Mouse (Mus musculus): ENCODE measurements around the gene Btbd9.

Btbd9 gene

DNA sequence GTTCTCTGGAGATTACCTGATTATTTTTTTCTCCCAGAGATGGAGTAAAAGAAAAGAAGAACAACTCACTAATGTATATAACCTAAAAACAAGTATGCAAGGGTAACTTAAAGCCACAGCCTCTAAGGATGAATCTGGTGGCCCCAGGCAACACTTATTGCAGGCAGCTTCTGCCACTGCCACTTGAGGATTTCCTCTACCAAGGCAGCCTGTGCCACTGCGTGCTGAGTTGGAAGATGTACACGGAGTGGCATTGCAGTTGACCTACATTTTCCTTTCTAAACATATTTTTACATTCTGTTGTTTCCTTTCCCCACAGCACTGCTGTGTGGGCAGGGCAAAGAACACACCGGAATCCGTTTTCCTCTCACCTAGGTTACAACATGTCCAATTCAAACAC is 184.3 kb downstream of the Btbd9 start:
- DNase-seq (ENCODE audit: low read depth, low spot score): no peak

DNA sequence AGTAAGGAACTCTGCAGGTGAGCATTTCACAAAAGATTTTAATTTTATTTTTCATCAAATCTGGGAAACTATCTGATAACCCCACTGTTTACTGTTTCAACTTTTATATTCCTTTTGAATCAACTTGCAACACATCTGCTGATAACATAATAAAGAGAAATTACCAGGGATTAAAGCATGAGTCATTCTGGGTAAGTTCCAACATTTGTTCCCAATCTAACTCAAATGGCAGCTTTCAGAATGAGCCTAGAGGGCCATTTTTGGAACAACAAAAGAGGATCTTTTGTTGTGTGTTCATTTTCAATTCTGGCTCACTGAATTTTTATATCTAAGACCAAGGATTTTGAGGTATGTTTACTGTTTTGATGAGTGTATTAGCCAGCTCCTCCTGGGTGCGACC is 185.1 kb downstream of the Btbd9 start:
- DNase-seq (ENCODE audit: low read depth, low spot score): no peak

DNA sequence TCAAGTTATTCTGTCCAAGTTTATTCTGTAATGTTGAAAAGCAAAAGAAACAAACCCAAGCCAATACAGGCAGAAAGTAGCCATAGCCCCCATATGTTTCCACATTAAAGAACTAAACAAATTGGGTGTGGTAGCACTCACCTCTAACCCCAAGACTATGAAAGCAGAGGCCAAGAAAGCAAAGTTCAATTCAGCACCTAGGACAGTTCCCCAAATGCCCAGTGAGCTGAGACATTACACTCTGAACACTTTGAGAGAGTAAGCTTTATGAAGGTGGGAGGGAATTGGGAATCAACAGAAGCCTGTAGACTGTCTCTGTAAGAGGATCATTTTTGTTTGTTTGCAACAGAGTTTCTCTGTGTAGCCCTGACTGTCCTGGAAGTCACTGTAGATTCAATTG is 186.6 kb downstream of the Btbd9 start:
- no peak for DNase-seq (ENCODE audit: low read depth, low spot score)

DNA sequence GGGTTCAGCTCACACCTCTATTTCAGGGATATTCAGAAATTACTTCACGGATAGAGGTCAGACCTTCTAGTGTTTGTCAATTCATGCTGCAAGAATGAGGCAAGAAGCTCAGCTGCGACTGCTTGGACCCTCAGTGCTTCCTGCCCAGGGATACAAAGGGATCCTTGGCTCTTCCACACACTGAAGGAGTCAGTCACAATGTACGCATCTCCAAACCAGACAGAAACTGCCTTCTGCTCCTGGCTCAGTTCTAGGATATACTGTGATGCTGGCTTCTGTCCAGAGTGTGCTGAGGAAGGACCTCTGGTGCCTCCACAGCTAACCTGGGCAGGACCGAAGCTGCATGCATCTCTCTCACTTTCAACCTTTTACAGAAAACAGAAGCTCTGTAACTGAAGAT is 187.5 kb downstream of the Btbd9 start:
- no peak for DNase-seq (ENCODE audit: low read depth, low spot score)

DNA sequence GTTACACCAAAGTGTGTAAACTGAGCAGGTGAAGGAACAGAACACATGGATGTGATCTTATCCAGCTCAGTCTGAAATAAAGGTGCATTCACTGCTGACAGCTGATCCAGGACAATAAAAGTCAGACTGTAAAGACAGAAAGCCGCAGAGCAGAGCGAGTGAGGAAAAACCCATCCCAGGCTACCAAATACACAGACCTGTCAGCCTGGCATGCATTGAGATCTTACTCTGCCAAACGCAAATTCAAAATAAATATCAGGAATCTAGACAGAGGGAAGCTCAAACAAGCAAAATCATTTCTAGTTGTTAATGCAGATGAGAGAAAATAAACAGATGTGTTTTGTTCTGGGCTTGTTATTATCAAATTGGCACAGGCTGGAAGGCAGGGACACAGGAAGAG is 187.9 kb downstream of the Btbd9 start:
- no peak for DNase-seq (ENCODE audit: low read depth, low spot score)

DNA sequence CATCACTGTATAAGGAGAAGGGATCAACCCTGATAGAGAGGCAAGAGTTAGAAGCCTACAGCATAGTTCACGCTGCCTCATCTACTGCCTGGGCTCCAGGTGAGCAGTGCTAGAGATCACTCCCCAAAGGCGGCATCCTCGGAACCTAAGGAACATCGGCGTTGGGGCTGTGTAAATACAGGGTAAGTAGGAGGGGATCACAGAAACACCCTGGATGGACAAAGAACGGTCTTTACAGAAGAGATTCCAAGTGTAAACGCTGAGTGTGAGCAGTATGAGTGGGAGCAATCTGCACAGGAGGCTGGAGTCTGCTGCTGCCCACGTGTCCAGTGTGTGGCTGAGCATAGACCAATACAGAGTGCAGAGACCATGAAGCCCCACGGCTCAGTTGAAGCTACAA is 190.0 kb downstream of the Btbd9 start:
- DNase-seq (ENCODE audit: low read depth, low spot score): no peak

DNA sequence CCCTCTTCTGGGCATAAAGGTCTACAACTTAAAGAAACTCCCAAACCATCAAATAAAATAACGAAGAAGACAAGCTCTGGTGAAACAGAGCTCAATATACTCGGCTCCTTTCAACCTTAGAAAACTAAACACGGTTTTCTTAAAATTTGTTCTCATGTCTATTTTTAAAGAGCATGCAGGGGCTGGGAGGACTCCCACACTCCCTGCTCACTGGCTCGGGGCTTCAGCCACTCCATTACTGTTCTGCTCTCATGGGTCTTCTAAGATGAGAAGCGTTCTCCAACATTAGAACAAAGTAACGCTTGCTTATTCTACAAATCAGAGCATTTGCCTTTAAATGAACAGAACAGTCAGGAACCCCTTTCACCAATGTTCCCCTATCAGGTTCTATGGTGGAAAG is 192.6 kb downstream of the Btbd9 start:
- no peak for DNase-seq (ENCODE audit: low read depth, low spot score)

DNA sequence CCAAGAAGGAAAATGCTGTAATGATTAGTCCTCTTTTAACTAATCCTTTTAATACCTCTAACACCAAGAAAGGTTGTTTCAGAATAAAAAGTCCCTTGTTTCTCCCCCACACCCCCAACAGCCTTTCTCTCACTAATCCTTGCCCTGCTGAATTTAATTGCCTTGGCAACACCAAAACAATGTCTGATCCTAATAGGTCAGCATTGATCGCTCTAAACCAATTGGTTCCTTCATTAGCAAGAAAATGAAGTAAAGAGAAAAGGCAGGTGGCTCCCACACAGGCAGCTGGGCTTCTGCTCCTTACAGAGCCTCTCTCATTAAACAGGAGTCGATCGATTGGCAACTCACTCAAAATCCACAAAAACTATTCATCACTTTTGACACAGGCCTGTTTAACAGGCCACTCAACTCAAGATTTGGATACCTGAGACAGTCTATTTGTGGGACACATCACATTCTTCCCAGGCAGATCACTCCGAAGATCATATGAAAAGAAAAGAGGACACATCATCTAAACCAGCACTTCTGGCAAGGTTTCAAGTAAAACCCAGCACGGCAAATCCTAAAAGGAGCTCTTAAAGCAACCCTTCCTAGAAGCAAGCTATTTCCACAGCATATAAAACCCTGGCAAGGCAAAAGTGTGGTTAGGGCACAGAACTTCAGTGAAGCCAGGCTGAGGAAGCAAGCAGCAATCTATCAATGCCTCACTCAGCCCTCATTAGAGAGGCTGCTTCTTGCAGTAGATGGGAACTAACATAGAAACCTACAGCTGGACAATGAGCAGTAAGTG is 197.9 kb downstream of the Btbd9 start:
- no peak for DNase-seq (ENCODE audit: low read depth, low spot score)

DNA sequence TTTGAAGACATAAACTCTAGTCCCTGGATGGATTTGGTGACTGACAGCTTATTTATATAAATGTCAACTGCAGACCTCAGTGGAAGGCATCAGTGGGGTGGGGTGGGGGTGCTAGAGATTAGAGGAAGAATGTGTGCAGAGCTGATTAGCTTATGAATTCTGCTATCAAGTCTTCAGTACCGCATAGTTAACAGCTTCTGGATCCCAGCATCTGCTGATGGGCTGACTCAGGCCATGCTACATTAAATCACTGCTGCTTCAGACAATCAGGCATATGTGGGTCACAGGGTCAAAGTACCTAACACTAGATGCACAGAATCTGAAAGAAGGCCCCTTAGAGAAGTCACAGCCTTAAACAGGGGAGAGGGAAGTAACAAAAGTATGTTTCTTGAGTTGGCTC is 198.5 kb downstream of the Btbd9 start:
- no peak for DNase-seq (ENCODE audit: low read depth, low spot score)

DNA sequence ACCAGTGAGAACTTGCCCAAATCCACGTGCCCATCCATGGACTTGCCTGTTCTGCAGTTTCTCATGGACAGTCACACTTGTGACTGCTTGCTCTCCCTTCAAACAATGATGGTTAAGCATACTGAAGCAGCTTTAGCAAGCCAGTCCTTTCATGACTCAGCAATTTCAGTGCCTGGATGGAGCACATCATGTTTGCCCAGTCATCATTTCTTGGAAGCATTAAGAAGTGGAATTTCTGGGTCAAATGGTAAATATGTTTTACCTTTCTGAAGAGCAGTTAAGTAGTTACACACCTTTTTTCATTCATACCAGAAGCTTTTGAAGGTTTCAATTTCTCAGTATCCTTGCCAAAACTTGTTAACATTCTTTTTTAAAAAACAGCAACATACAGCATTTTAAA is 201.2 kb downstream of the Btbd9 start:
- no peak for DNase-seq (ENCODE audit: low read depth, low spot score)

DNA sequence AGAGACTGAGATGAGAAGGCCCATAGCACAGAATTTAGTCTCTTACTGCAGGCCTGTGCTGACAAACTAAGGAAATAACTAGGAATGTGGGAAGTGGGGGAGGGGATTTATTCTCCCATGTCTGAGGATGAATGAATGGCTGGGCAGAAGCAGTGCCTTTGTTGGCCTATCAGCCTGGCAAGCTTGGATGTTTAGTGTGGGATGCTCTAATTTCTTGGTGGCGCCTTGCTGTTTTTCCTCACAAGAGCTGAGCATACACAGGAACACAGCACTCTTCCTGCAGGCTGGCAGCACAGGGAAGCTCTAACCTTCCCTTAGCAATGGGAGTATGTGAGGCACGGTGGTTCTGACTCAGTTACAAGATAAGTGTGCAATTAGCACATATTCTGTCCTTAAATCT is 207.7 kb downstream of the Btbd9 start:
- no peak for DNase-seq (ENCODE audit: low read depth, low spot score)

DNA sequence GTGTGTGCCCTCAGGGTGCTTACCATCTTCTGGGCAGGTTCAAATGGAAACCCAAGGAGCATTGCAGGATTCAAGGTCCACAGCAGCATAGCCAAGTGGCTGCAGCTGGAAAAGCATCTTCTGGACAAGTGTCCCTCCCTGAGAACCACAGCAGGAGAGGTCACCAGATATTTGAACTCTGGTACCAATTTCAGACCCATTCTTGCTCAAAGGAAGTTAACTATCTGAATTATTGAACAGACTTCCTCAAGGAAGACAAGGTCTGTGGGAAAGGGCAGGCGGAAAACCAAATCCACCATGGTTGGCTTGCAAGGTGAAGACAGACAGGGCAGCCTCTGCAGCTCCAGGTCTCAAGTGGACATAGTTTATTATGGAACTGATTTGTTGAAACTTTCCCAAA is 211.6 kb downstream of the Btbd9 start:
- no peak for DNase-seq (ENCODE audit: low read depth, low spot score)

DNA sequence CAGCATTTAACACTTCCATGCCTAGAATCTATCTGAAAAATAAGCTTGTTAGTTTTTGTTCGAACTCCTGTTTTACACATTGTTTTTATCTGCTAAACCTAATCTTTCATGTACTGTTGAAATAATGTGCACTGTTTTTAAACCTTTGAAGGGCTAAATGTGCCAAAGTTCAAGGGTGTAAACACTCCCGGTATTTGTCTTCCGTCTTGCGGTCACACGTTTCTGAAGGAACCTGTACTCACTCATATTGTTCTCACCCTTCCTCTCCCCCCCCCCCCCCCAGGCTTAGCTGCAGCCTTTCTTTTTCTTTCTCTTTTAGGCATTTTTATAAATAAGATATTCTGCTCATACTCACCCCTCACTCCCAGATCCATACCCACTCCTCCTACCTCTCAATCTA is 212.9 kb downstream of the Btbd9 start:
- DNase-seq (ENCODE audit: low read depth, low spot score): no peak

DNA sequence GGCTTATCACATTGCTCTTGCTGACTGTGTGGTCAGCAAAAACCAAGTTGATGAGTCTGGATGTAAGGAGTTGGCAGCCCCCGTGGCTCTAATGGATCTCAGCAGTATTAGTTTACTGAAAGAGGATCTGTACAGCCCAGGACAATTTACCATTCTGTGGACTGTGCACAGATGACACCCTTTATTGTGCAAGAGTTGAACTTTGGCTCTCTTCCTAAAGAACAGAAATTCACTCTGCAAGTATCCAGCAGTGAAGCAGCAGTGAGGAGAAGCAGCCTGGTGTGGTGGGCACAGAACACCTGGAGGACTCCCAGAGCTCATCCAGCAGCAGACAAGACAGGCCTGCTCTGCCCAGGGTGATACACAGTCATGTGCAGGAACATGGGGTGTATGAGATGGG is 215.6 kb downstream of the Btbd9 start:
- DNase-seq (ENCODE audit: low read depth, low spot score): no peak

DNA sequence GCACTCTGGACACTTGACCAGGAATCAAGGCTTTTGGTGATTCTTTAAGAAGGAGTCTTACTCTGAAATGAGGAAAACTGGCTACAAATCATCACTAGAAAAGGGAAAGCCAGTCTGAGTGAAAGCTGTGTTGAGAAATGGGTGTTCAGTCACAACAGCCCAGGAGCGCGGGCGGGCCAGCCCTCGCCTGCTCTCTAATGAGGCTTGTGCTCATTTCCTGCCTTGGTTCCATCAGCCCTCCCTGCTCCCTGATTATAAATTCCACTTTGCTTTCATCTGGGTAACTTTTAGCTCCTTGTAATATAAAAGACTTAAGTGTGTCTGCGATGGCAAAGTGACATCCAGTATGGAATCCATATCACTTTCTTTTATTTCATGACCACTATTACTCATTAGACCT is 216.9 kb downstream of the Btbd9 start:
- DNase-seq (ENCODE audit: low read depth, low spot score): no peak

DNA sequence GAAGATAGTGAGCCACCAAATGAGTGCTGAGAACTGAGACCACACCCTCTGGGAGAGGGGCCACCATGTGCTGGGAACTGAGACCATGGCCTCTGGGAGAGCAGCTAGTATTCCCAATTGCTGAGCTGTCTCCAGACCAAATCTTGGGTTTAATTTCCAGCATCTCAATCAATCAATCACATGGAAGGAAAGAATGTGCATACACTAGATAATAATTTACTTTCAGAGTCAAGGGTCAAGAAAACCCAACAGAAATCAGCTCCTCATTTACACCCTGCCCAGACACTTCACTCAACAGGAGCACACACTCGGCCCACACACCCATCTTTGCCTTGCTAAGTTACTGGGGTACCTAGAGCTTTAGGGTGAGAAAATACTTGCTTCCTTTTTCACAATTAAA is 220.9 kb downstream of the Btbd9 start:
- no peak for DNase-seq (ENCODE audit: low read depth, low spot score)

DNA sequence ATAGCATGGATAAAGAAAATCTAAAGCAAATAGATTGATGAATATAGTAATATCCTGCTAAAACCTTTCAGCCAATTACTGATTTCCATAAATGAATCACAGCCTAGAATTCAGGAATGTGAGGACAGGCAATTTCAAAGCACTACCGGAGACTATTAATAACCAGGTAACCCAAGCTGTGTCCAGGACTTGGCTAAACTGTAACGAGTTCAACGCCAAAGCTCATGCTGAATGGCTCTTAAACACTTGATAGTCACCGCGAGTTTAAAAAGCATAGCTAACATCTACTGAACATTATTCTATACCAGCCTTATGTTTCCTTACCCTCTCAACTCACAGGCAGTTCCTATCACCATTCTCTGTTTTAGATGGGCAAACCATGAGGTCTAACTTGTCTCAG is 221.9 kb downstream of the Btbd9 start:
- DNase-seq (ENCODE audit: low read depth, low spot score): no peak

DNA sequence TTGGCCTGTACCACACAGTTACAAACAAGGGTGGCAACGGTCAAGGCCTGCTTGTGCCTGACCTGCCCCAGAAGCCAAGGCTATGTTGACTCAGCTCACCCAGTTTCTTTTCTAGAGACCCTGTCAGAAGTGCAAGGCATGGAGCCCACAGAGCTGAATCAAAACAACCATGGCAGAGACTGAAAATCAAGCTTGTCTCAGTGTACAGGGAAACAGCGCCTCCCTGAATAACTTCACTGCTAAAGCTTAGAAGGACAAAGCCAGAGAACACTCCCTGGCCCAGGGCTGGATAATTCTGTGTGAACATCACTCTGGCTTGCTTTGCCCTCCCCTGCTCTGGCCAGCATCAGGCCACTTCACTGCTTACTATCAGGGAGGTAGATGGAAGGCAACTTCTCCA is 228.3 kb downstream of the Btbd9 start:
- no peak for DNase-seq (ENCODE audit: low read depth, low spot score)

DNA sequence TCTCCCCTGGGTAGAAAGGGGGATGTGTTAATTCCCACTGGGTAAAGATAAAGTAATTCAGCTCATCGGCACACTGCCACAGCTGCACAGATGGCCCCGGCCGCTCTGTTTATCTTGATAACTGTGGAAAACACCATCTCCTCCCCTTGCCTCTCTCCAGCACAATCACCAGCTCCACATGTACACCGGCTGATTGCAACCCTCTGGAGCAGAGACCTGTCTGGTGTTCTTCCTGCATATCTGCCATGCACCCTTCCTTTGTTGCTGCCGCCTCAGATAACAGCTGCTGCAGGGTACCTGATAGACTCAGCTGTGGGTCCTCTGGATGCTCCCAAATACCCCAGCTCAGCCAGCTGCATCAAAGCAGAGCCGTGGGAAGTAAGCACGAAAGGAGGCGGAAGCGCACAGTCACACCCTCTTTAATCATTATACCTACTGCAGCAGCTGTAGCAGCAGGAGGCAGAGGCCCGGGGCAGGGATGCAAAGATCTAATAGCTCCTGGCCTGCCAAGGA is 229.1 kb downstream of the Btbd9 start:
- no peak for DNase-seq (ENCODE audit: low read depth, low spot score)

DNA sequence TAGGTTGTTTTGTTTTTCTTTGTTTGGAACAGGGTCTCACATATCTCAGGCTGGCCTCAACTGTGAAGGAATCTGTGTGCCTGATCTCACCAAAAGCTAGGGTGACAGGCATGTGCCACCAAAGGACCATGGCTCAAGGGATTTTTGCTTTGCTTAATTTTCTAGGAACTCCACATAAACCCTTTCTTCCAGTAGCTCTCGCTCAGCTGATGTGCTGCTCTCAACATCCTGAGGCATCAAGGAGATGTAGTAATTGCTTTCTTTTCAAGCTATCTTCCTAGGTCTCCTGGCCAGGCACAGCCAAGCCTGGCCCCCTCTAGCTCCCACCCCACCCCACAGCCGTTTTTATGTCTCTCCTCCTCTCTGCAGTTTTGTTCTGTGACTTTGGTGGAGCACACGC is 231.3 kb downstream of the Btbd9 start:
- no peak for DNase-seq (ENCODE audit: low read depth, low spot score)

DNA sequence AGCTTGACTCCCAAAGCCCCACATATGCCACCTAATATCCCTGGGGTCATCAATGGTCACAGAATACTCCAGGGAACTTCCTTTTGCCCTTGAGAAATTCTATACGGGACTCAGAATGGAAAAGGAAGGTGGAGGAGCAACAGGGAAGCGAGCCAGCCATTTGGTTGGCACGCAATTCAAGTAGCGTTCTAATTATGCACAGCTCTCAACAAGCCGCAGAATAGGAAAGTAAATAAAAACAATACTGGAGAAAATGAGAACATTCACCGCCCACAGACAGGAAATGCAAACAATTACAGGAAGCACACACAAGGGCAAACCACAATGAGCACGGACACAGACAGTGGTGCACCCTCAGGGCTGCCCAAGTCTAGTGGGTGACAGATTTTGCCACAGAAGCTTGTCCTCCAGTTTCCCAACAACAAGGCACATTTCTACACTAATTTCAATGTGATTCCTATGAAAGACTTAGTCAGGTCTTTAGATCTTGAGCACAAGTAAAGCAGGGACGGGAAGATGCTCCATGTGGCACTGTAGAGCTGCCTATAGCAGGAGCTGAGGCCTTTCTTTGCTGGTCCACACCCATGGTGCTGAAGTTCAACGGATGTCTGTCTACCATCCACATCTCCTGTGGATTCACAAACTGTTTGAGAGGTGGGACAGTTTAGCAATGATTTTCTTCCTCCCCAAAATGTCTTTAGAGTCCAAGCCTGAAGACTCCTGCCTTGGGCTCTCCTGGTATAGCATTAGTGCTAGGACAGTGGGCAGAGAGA is 232.4 kb downstream of the Btbd9 start:
- DNase-seq (ENCODE audit: low read depth, low spot score): no peak

DNA sequence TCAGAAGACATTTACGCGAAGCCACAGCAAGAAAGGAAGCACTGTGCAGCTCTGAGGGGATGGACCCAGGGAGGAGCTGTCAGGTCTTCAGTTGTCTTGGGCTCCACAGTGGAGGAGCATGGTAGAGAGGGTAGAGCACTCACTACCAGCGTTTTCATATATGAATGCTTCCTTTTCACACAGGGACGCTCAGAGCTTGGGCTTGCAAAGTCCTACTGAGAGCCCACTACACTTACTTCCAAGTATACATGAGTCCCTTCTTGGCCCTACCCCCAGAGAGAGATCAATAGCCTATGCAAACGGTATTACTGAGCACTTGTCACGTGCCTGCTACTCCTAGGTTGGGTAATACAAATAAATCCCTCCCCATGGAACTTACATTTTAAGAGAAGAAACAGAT is 234.7 kb downstream of the Btbd9 start:
- no peak for DNase-seq (ENCODE audit: low read depth, low spot score)

DNA sequence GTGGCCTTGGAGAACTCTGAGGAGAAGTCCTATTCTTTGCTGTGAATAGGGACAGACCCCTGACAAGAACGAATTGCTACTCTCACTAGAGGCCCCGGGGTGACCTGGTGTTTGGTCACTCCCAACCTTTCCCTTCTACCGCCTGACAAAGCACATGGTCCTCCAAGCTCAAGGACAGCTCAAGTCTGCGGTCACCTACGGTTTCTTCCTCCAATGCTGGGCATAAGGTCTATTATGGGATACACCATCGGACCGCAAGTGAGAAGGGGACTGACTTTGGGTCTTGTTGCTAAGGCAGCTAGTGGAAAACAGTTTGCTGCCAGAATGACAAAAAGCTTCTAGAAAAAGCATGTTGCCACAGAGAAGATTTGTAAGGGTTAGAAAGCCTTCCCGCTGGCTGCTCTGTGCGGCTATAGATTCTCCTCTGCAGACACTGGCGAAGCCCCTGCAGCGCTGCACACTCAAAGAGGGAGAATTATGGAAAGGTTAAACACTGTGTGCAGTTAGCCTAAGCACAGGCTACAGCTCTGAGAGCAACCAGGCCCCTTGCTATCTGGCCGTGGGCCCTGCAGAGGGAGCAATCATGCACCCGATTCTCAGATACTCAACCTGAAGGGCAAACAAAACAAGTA is 235.7 kb downstream of the Btbd9 start:
- no peak for DNase-seq (ENCODE audit: low read depth, low spot score)
